Mouse (Mus musculus): ENCODE measurements around the gene Anapc10. TPM values are rescaled to one million over a fixed set of nuclear protein-coding genes. Genes with fewer than 3 reads are reported as not detected.
"Not testable (repeated sequence)": the region's sequence is repeated elsewhere in the genome, so short reads cannot be mapped to it uniquely, and the experiment has no call there.

Anapc10 gene
- polyA plus RNA-seq, 1 experiment from 2014 or later = 31.5 TPM

DNA sequence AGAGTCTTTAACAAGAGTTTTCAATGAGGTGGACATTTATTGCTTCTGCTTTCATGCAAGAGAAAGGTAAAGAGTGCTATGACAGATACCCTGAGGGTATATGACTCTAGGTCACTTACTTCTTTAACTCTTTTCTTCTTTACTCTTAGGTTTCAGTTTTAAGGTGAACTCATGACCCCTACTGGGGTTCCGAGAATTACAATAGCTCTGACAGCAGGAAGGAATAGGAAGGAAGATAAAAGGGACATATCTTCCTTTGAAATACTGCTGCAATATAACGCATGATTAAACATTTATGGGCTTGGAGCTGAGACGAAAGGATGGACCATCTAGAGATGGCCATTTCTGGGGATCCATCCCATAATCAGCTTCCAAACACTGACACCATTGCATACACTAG lies 13.0 kb downstream of the Anapc10 start:
- peaks cover 32% of the 10 kb centered on the region for H3K36me3 ChIP-seq
- no peaks in the 10 kb centered on the region for H3K4me1 ChIP-seq
- H3K4me3 ChIP-seq = no peak overlapping the region
- no peak for ATAC-seq (ENCODE audit: insufficient number of reproducible peaks, low FRiP score, low TSS enrichment, low read depth)
- no peak overlapping the region for H3K4me2 ChIP-seq
- no peaks in the 10 kb centered on the region for H3K9me3 ChIP-seq
- 57% methylated on average over 3 of the region's 3 CpGs for WGBS
- no peak overlapping the region for H3K9ac ChIP-seq
- no peaks in the 10 kb centered on the region for H3K27me3 ChIP-seq
- H3K27ac ChIP-seq = no peak overlapping the region

DNA sequence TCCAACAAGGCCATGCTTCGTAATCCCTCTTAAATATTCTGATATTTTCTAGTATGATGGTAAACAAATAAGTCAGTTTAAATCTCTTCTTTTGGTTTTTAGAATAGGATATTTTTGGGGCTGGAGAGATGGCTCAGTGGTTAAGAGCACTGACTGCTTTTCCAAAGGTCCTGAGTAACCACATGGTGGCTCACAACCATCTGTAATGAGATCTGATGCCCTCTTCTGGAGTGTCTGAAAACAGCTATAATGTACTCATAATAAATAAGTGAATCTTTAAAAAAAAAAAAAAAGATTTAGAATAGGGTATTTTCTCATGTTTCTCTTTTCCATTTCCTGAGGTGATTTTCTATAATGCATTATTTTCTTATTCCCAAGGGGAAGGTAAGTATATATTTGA lies 16.3 kb downstream of the Anapc10 start:
- no peak for ATAC-seq (ENCODE audit: insufficient number of reproducible peaks, low FRiP score, low TSS enrichment, low read depth)
- Histone ChIP-seq H3K36me3 (0 out of 2 replicates have a peak, but pooled peaks cover 7% of the 10 kb centered on the region), H3K27ac (no peak overlapping the region), H3K4me1 (no peaks in the 10 kb centered on the region), H3K4me2 (no peak overlapping the region), H3K27me3 (no peaks in the 10 kb centered on the region), H3K9ac (no peak overlapping the region), H3K4me3 (no peak overlapping the region), H3K9me3 (no peaks in the 10 kb centered on the region)
- 95% methylated on average over 1 of the region's 1 CpGs for WGBS

DNA sequence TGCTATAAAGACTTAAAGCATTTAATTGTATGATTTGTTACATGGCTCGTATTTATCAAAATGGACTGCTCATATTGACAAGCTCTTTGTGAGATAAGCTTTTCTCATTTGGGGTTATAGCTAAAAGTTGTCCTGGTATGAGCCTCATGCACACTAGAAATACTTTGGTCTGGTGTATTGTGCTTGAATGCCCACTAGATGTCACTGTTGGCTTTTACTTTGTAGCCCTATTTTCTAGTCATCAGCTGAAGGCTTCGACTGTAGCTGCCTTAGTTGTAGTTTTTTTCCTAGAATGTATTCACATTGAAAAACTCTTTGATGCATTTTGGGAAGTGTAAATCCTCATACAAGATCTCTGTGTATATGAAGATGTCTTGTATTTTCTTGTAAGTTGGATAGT lies 22.7 kb downstream of the Anapc10 start:
- Histone ChIP-seq H3K4me1 (no peaks in the 10 kb centered on the region), H3K9ac (no peak overlapping the region), H3K9me3 (no peaks in the 10 kb centered on the region), H3K36me3 (0 out of 2 replicates have a peak, but pooled peaks cover 4% of the 10 kb centered on the region), H3K27me3 (no peaks in the 10 kb centered on the region), H3K27ac (no peak overlapping the region), H3K4me2 (no peak overlapping the region), H3K4me3 (no peak overlapping the region)
- 16% methylated on average over 2 of the region's 2 CpGs for WGBS
- ATAC-seq (ENCODE audit: insufficient number of reproducible peaks, low FRiP score, low TSS enrichment, low read depth) = no peak

DNA sequence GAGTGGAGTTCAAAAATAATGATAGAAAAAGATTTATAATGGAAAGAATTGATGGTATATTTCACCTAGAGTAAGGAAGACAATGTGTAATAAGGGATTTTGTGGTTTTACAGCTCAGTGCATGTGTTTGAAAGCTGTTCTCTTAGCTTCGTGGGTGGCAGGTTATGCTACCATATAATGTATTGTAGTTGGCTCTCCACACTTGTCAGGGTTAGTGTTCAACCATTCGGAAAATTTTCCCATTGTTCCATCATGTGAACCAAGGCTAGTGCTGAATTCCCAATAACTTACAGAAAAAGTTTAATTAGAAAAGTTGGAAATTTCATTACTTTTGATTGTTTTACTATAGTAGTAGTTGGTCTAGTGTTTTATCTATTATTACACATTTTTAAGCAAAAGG lies 36.6 kb downstream of the Anapc10 start:
- WGBS = 61% methylated on average over 2 of the region's 2 CpGs
- H3K36me3 ChIP-seq = peaks cover 12% of the 10 kb centered on the region
- H3K4me1 ChIP-seq = no peaks in the 10 kb centered on the region
- H3K9ac ChIP-seq = no peak overlapping the region
- H3K4me2 ChIP-seq = no peak overlapping the region
- no peaks in the 10 kb centered on the region for H3K9me3 ChIP-seq
- H3K27ac ChIP-seq = no peak overlapping the region
- H3K4me3 ChIP-seq = no peak overlapping the region
- no peaks in the 10 kb centered on the region for H3K27me3 ChIP-seq
- no peak for ATAC-seq (ENCODE audit: insufficient number of reproducible peaks, low FRiP score, low TSS enrichment, low read depth)

DNA sequence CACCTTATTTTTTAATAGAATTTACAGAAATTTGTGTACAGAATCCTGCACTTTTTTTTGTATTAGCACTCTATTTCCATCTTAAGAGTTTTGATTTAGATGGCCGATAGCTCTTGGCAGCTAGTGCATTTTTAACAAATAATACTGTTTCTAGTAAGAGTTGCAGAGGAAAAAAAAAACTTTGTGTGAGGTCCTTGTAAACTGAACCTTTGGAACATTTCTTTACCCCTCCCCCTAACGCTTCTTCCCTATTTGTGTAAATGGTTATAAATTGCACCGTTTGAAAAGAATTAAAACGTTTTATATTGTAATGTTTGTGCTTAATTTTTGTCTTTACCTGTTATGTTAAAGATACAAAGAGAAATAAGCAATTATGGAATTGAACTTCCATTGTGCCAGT lies 37.0 kb downstream of the Anapc10 start:
- no peaks in the 10 kb centered on the region for H3K27me3 ChIP-seq
- ATAC-seq (ENCODE audit: insufficient number of reproducible peaks, low FRiP score, low TSS enrichment, low read depth) = no peak

DNA sequence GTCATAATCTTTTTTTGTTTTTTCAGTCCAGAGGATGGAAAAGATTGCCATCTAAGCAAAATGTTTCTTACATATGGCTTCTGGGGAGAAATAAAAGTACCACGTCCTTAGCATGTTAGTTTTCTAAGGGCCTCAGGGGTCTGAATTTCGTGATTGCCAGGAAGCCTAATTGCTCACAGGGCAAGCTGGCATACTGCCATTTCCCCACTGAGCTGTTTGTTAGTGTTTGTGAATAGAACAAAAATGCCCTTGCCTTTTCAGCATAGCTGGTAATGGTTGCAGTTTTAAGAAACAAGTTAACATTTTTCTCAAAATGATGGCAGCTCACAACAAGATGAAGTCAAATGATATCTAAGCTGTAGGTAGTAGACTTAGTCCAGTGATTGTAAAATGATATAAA lies 38.7 kb downstream of the Anapc10 start:
- Histone ChIP-seq H3K4me1 (no peaks in the 10 kb centered on the region), H3K9me3 (no peaks in the 10 kb centered on the region), H3K27me3 (no peaks in the 10 kb centered on the region), H3K9ac (no peak overlapping the region), H3K4me3 (no peak overlapping the region), H3K36me3 (peaks cover 9% of the 10 kb centered on the region), H3K27ac (no peak overlapping the region), H3K4me2 (no peak overlapping the region)
- 35% methylated on average over 2 of the region's 2 CpGs for WGBS
- ATAC-seq (ENCODE audit: insufficient number of reproducible peaks, low FRiP score, low TSS enrichment, low read depth) = no peak

More for the DNA sequence above, 37.0 kb downstream of the Anapc10 start:
- 53% methylated on average over 4 of the region's 4 CpGs for WGBS
- Histone ChIP-seq H3K27ac (no peak overlapping the region), H3K4me1 (no peaks in the 10 kb centered on the region), H3K36me3 (peaks cover 12% of the 10 kb centered on the region), H3K4me2 (no peak overlapping the region), H3K9ac (no peak overlapping the region), H3K4me3 (no peak overlapping the region), H3K9me3 (no peaks in the 10 kb centered on the region)

DNA sequence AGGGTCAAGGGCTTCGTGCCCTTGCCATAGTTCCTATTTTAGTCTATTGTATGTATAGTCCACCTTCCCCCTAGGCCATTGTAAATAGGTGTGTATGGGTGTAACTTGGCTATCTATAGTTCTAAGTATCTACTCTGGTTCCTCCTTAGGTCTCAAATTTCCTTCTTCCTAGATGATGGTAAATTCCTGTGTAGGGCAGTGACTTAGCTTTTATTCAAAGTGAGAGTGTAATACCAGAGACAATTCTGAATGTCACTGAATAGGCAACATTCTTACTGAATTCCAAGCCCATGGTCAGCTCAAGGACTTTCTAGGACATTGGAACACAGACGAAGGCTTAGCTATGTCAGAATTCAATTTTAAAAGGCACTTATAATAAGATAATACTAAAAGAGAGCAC lies 83.3 kb downstream of the Anapc10 start:
- not testable (repeated sequence) for H3K4me3 ChIP-seq; H3K9ac ChIP-seq; H3K36me3 ChIP-seq; H3K4me1 ChIP-seq; H3K4me2 ChIP-seq; H3K9me3 ChIP-seq; H3K27me3 ChIP-seq; H3K27ac ChIP-seq; ATAC-seq (ENCODE audit: insufficient number of reproducible peaks, low FRiP score, low TSS enrichment, low read depth)
- 84% methylated on average over 2 of the region's 2 CpGs for WGBS

DNA sequence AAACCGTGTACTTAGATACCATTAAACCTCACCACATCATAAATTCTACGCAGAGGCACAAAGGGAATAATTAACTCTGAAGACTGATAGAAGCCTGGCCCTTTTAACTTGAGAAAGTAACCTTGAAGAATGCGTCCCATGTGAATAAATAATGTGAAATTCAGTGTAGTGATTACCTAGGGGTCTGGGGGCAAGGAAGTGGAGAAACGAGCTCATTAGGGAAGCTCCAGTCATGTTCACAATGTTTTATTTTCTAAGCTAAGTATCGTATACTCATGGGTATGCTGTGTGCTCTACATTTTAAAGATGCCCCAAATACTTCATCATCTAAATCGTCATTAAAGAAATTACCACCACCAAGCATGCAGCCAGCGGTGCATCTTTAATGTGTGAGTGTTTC lies 85.1 kb downstream of the Anapc10 start:
- no peak overlapping the region for H3K4me3 ChIP-seq
- peaks cover 3% of the 10 kb centered on the region; the same call in 1 of the 2 replicates for H3K4me1 ChIP-seq
- 37% methylated on average over 7 of the region's 7 CpGs for WGBS
- H3K27me3 ChIP-seq = no peaks in the 10 kb centered on the region
- no peaks in the 10 kb centered on the region for H3K9me3 ChIP-seq
- no peak for ATAC-seq (ENCODE audit: insufficient number of reproducible peaks, low FRiP score, low TSS enrichment, low read depth)
- H3K4me2 ChIP-seq = no peak overlapping the region
- no peaks in the 10 kb centered on the region for H3K36me3 ChIP-seq
- no peak overlapping the region for H3K9ac ChIP-seq
- H3K27ac ChIP-seq = no peak overlapping the region

DNA sequence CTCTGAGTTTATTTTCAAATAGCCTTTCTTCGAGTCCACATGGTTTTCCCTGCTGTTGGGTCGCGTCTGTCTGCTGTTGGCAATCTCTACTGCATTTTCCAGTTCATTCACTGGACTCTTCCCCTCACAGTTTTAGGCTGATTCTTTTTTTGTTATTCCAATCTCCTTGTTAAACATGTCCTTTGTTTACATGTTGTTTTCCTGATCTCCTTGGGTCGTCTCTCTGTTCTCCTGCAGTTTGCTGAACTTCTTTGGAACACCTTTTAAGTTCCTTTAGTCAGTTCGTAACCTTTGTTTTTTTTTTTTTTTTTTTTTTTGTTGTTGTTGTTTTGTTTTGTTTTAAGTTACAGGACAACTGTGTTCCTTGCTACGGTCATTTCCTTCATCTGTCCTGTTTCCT lies 92.9 kb downstream of the Anapc10 start:
- Histone ChIP-seq H3K4me1 (0 out of 2 replicates have a peak, but pooled peaks cover 3% of the 10 kb centered on the region), H3K4me2 (no peak overlapping the region), H3K27ac (no peak overlapping the region), H3K9ac (no peak overlapping the region), H3K9me3 (no peaks in the 10 kb centered on the region), H3K36me3 (no peaks in the 10 kb centered on the region), H3K27me3 (no peaks in the 10 kb centered on the region), H3K4me3 (no peak overlapping the region)
- WGBS = 87% methylated on average over 6 of the region's 6 CpGs
- ATAC-seq (ENCODE audit: insufficient number of reproducible peaks, low FRiP score, low TSS enrichment, low read depth) = no peak

DNA sequence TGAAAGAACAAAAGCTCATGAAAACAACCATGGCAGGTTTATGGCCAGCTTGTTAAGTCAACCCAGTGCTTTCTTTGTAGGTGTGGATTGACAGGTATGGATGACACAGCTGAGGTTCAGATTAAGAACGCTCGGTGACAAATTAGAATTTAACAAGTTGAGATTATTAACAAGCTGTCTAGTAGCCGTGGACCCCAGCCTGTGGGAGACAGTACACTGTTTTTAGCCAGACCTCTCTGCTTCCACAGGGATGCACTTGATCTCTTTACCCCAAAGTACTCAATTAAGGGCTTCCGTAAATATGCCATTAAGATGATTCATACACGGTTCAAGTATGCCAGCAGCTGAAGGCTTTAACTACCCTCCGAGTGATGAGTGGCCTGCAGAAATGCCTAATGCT lies 95.4 kb downstream of the Anapc10 start:
- WGBS = 16% methylated on average over 6 of the region's 6 CpGs
- no peak overlapping the region for H3K4me3 ChIP-seq
- no peaks in the 10 kb centered on the region for H3K4me1 ChIP-seq
- H3K27me3 ChIP-seq = no peaks in the 10 kb centered on the region
- no peak overlapping the region for H3K27ac ChIP-seq
- no peak for ATAC-seq (ENCODE audit: insufficient number of reproducible peaks, low FRiP score, low TSS enrichment, low read depth)
- H3K9ac ChIP-seq = no peak overlapping the region
- no peaks in the 10 kb centered on the region for H3K9me3 ChIP-seq
- H3K4me2 ChIP-seq = no peak overlapping the region
- no peaks in the 10 kb centered on the region for H3K36me3 ChIP-seq

DNA sequence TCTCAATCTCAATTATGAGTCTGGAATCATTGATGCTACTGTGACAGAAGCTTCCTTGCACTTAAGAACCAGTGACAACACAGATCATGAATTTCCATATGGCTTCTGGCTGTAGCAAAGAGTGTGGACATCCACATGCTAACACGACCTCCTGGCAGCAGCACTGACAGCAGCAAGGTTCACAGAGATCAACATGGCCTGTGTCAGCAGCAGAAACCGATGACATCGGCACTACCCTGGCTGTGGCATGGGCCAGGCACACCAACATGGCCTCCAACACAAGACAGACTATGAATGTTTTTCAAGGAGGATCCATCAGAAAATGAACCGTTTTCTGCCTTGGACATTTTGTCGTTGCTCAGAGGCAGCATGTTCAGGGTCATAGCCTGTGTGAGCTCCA lies 114.9 kb downstream of the Anapc10 start:
- H3K36me3 ChIP-seq = no peaks in the 10 kb centered on the region
- H3K9ac ChIP-seq = no peak overlapping the region
- H3K27me3 ChIP-seq = no peaks in the 10 kb centered on the region
- no peaks in the 10 kb centered on the region for H3K9me3 ChIP-seq
- no peak overlapping the region for H3K27ac ChIP-seq
- WGBS = 93% methylated on average over 5 of the region's 5 CpGs
- no peak overlapping the region for H3K4me3 ChIP-seq
- no peak overlapping the region for H3K4me2 ChIP-seq
- H3K4me1 ChIP-seq = no peaks in the 10 kb centered on the region
- no peak for ATAC-seq (ENCODE audit: insufficient number of reproducible peaks, low FRiP score, low TSS enrichment, low read depth)

All from limb, embryonic 15.5 days (tissue).